In genomic region chr10:77097890-77098200, GRCm38 (mm10) we compare ENCODE assay signal across 10 mouse cellular contexts.
DNase-seq lines count a peak whose midpoint lies in the region; ATAC-seq and TF ChIP-seq lines count a peak whose summit lies in the region.
"Had no signal": no experiment of that assay in that cellular context is flagged by ENCODE, and none has a peak within 500 bp of the region (broad histone marks: within the 10 kb centered on the region; RNA-seq: fewer than 3 reads in every experiment).

No protein-coding gene starts in this region.

- no peak overlapping the region for H3K4me3 ChIP-seq in lung, embryonic 16.5 days (ENCODE audit: low read length)
- no peak overlapping the region for H3K4me3 ChIP-seq in lung, adult 2 months (replicated peaks; ENCODE audit: extremely low read depth, low read depth, low read length)
- H3K4me3 ChIP-seq in heart, postnatal 0 days (ENCODE audit: low read depth, low read length), result no peak overlapping the region
- no peak overlapping the region for H3K4me3 ChIP-seq in stomach, embryonic 15.5 days (replicated peaks)

- TF ChIP-seq POLR2A in lung, adult 2 months (IDR thresholded peaks at IDR 0.05; ENCODE audit: borderline replicate concordance, extremely low read depth, low read depth, low read length), result no peak

- no peak for TF ChIP-seq CTCF in lung, adult 2 months (IDR thresholded peaks at IDR 0.05; ENCODE audit: insufficient read depth, low read length)
- no peak for TF ChIP-seq CTCF in heart, postnatal 0 days (IDR thresholded peaks at IDR 0.05; ENCODE audit: low read depth)

- peak; percentile 59 for ATAC-seq in lung, embryonic 16.5 days (ENCODE audit: low read depth)
- ATAC-seq in heart, postnatal 0 days (ENCODE audit: insufficient read depth, low read depth), result peak; percentile 85
- ATAC-seq in stomach, embryonic 15.5 days (ENCODE audit: insufficient read depth, low FRiP score, low read depth), result peak; percentile 19; the same call in 1 of the 2 replicates

- no peaks in the 10 kb centered on the region for H3K27me3 ChIP-seq in lung, embryonic 16.5 days (ENCODE audit: control insufficient read depth, insufficient read depth, low read depth, low read length)
- H3K27me3 ChIP-seq in heart, postnatal 0 days (ENCODE audit: control insufficient read depth, insufficient read depth, low read length), result no peaks in the 10 kb centered on the region
- H3K27me3 ChIP-seq in stomach, embryonic 15.5 days (replicated peaks), result no peaks in the 10 kb centered on the region

- DNase-seq in heart, adult 9 months (ENCODE audit: low spot score in 2 of 2), result peak; percentile 28 to 32
- no peak for DNase-seq in heart, adult 8-10 months (ENCODE audit: low spot score)
- no peak for DNase-seq in lung, adult 2 months
- peak; percentile 72 for DNase-seq in heart, postnatal 0 days (ENCODE audit: low spot score)
- DNase-seq in ovary, postnatal 36 days (ENCODE audit: low spot score), result no peak
- DNase-seq in spleen, postnatal 10 days (ENCODE audit: low spot score in 2 of 2), result no peak
- DNase-seq: cerebellum, postnatal 25 days; kidney, adult 2 months had no signal

- H3K9ac ChIP-seq in lung, embryonic 16.5 days (ENCODE audit: low read length), result no peak overlapping the region
- no peak overlapping the region for H3K9ac ChIP-seq in heart, postnatal 0 days (replicated peaks; ENCODE audit: low read depth, low read length)
- no peak overlapping the region for H3K9ac ChIP-seq in stomach, embryonic 15.5 days

- peaks cover 7% of the 10 kb centered on the region for H3K36me3 ChIP-seq in lung, embryonic 16.5 days (ENCODE audit: control insufficient read depth, insufficient read depth, low read length)
- no peaks in the 10 kb centered on the region for H3K36me3 ChIP-seq in heart, postnatal 0 days (replicated peaks; ENCODE audit: control insufficient read depth, insufficient read depth, low read length)
- H3K36me3 ChIP-seq in stomach, embryonic 15.5 days, result no peaks in the 10 kb centered on the region

- H3K4me1 ChIP-seq in lung, embryonic 16.5 days (replicated peaks; ENCODE audit: control insufficient read depth, insufficient read depth, low read length), result peaks cover 13% of the 10 kb centered on the region
- H3K4me1 ChIP-seq in lung, adult 2 months (ENCODE audit: control insufficient read depth, insufficient read depth, low read length), result no peaks in the 10 kb centered on the region
- H3K4me1 ChIP-seq in heart, postnatal 0 days (ENCODE audit: control insufficient read depth, insufficient read depth), result peaks cover 19% of the 10 kb centered on the region
- H3K4me1 ChIP-seq in stomach, embryonic 15.5 days, result peaks cover 11% of the 10 kb centered on the region

- H3K9me3 ChIP-seq in lung, embryonic 16.5 days (ENCODE audit: control insufficient read depth, low read length), result no peaks in the 10 kb centered on the region; the same call in none of the 2 replicates
- 0 out of 2 replicates have a peak, but pooled peaks cover 3% of the 10 kb centered on the region for H3K9me3 ChIP-seq in heart, postnatal 0 days (replicated peaks; ENCODE audit: control insufficient read depth, low read length)
- H3K9me3 ChIP-seq in stomach, embryonic 15.5 days, result peaks cover 4% of the 10 kb centered on the region; the same call in 1 of the 2 replicates

- WGBS in lung, embryonic 16.5 days, result 41% methylated on average over 4 of the region's 4 CpGs
- 74% methylated on average over 4 of the region's 4 CpGs for WGBS in lung, adult 2 months
- 36% methylated on average over 4 of the region's 4 CpGs for WGBS in heart, postnatal 0 days
- whole genome bisulfite sequencing in stomach, embryonic 15.5 days, result 68% methylated on average over 4 of the region's 4 CpGs

- H3K27ac ChIP-seq in lung, embryonic 16.5 days (ENCODE audit: low read length), result peak overlapping the region; percentile 68
- H3K27ac ChIP-seq in heart, postnatal 0 days (ENCODE audit: low read depth), result peak overlapping the region; percentile 69
- H3K27ac ChIP-seq in stomach, embryonic 15.5 days, result peak overlapping the region; percentile 62; the same call in 1 of the 2 replicates

- no peak for TF ChIP-seq EP300 in heart, postnatal 0 days (IDR thresholded peaks at IDR 0.05; ENCODE audit: low read depth)

- no peak overlapping the region for H3K4me2 ChIP-seq in lung, embryonic 16.5 days (ENCODE audit: low read depth, low read length)
- H3K4me2 ChIP-seq in heart, postnatal 0 days (ENCODE audit: low read depth, low read length), result no peak overlapping the region
- no peak overlapping the region for H3K4me2 ChIP-seq in stomach, embryonic 15.5 days

Comparison
In these comparisons a context has a peak if more than half of its experiments do, and no peak if none do; other contexts are left out.
1. DNase-seq: peak in heart, adult 9 months (2 of 2) and heart, postnatal 0 days (single experiment); none in heart, adult 8-10 months (single experiment), lung, adult 2 months (single experiment), ovary, postnatal 36 days (single experiment) and spleen, postnatal 10 days (0 of 2).
2. ATAC-seq: peak in every context shown above with its lines; median percentile 85 in heart, postnatal 0 days; 59 in lung, embryonic 16.5 days; 19 in stomach, embryonic 15.5 days.
3. Peak in every context shown above with its lines, with median percentiles within 50 percentile points of each other: H3K27ac ChIP-seq.